ENCODE assay signal across 18 mouse cellular contexts in genomic region chrX:23476868-23477267, GRCm38 (mm10).
DNase-seq lines count a peak whose midpoint lies in the region; ATAC-seq and TF ChIP-seq lines count a peak whose summit lies in the region.
"Had no signal": no experiment of that assay in that cellular context is flagged by ENCODE, and none has a peak within 500 bp of the region (broad histone marks: within the 10 kb centered on the region; RNA-seq: fewer than 3 reads in every experiment).

No protein-coding gene starts in this region.

- H3K27ac ChIP-seq in lung, embryonic 14.5 days (ENCODE audit: low read depth) = no peak overlapping the region

- peak; percentile 81; the same call in 1 of the 2 replicates for ATAC-seq in lung, embryonic 14.5 days (ENCODE audit: insufficient read depth)
- ATAC-seq: activated CD4-positive, CD25-positive, alpha-beta regulatory T cell, adult 4 months; CD4-positive, CD25-positive, alpha-beta regulatory T cell, adult 4 months; Patski had no signal

- H3K4me2 ChIP-seq in lung, embryonic 14.5 days = no peak overlapping the region

- no peaks in the 10 kb centered on the region; the same call in 1 of the 2 replicates for H3K9me3 ChIP-seq in lung, embryonic 14.5 days (ENCODE audit: low read depth, low read length)
- H3K9me3 ChIP-seq: G1E had no signal

- no peaks in the 10 kb centered on the region for H3K4me1 ChIP-seq in lung, embryonic 14.5 days (ENCODE audit: insufficient read depth)

- no peak overlapping the region for H3K4me3 ChIP-seq in lung, embryonic 14.5 days (ENCODE audit: low read depth, low read length)

- 18% methylated on average over 1 of the region's 1 CpGs for WGBS in lung, embryonic 14.5 days

- no peaks in the 10 kb centered on the region for H3K27me3 ChIP-seq in lung, embryonic 14.5 days (ENCODE audit: insufficient read depth, low read length)
- H3K27me3 ChIP-seq: CH12.LX had no signal

- no peaks in the 10 kb centered on the region for H3K36me3 ChIP-seq in lung, embryonic 14.5 days (ENCODE audit: insufficient read depth)
- H3K36me3 ChIP-seq: G1E had no signal

- no peak overlapping the region for H3K9ac ChIP-seq in lung, embryonic 14.5 days

- no peak for TF ChIP-seq CTCF in lung, embryonic 14.5 days (IDR thresholded peaks at IDR 0.05; ENCODE audit: low read depth)

- DNase-seq in lung, embryonic 14.5 days = peak; percentile 59
- DNase-seq in lung, postnatal 36 days = no peak
- DNase-seq: adrenal gland, adult 2 months; adrenal gland, adult 8-10 months; adrenal gland, postnatal 10 days; adrenal gland, postnatal 14 days; adrenal gland, postnatal 25 days; adrenal gland, postnatal 36 days; B cell, adult 2 months; cerebellum, adult 11 months; cerebellum, adult 11-12 months; cerebellum, adult 18-20 months; cerebellum, adult 2 months had no signal
